Mouse (Mus musculus): ENCODE data around the gene Phf1. TPM values are rescaled to one million over a fixed set of nuclear protein-coding genes. Genes with fewer than 3 reads are reported as not detected.

Gene Phf1
- polyA plus RNA-seq, 1 experiment from 2014 or later: 8.7 TPM

DNA sequence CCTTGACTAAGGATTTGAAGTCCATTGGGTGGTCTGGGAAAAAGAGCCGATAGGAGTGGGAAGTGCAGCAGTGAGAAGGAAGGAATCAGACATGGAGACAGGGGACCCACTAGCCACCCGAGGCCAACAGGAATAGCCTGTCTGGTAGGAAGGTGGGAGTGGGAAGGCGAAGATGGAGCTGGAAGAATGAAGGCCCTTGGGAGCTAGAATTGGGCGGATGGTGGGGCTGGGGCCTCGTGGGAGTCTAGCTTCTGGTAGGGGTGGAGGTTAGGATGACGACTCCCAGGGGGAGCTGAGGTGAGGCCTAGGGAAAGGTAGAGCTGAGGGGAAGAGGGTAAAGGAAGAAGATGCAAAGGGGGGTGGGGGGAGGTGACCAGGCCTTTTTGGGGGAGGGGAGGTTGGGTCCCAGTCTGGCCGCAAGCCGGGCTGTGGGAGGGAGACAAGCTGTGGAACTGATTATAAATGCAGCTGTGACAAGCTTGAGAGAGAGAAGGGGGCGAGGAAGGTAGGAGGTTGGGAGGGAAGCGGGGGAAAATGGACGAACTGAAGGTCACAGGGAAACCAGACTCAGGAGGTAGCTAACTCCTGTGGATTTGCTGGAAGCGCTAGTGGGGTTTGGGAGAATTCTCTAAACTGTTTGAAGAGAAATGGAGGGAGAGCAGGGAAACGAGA lies 13.1 kb downstream of the Phf1 start:
- H3K4me1 ChIP-seq: peaks cover 46% of the 10 kb centered on the region
- H3K27me3 ChIP-seq: no peaks in the 10 kb centered on the region
- H3K36me3 ChIP-seq: no peaks in the 10 kb centered on the region
- H3K4me2 ChIP-seq: peak overlapping the region; percentile 87
- peak overlapping the region; percentile 46 for H3K4me3 ChIP-seq
- H3K9me3 ChIP-seq: no peaks in the 10 kb centered on the region
- H3K27ac ChIP-seq: peak overlapping the region; percentile 62
- WGBS: 34% methylated on average over 13 of the region's 13 CpGs
- ATAC-seq (ENCODE audit: borderline replicate concordance, extremely low read depth, low FRiP score, low TSS enrichment): no peak
- peak overlapping the region; percentile 63 for H3K9ac ChIP-seq

DNA sequence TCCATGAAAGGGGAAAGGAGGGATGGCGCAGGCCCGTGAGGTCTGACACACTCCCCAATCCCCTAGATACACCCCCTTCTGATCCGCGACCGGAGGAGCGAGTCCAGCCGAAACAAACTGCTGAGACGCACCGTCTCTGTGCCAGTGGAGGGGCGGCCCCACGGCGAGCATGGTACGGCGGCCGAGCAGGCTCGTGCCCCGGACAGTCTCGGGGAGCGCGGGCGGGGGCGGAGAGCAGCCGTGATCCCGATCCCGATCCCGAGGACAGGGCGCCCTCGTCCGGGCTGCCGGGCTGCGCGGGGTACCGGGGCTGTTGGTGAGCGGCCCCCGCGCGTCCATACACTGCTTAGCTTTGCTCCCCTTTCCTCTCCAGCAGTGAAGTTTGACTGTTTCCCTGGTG lies 13.7 kb downstream of the Phf1 start:
- Histone ChIP-seq H3K4me3 (peak overlapping the region; percentile 46), H3K9me3 (no peaks in the 10 kb centered on the region), H3K9ac (peak overlapping the region; percentile 63), H3K27ac (peak overlapping the region; percentile 62), H3K4me1 (peaks cover 51% of the 10 kb centered on the region), H3K27me3 (no peaks in the 10 kb centered on the region), H3K4me2 (peak overlapping the region; percentile 87), H3K36me3 (no peaks in the 10 kb centered on the region)
- WGBS: 2% methylated on average over 37 of the region's 37 CpGs
- peak; percentile 44 for ATAC-seq (ENCODE audit: borderline replicate concordance, extremely low read depth, low FRiP score, low TSS enrichment)

DNA sequence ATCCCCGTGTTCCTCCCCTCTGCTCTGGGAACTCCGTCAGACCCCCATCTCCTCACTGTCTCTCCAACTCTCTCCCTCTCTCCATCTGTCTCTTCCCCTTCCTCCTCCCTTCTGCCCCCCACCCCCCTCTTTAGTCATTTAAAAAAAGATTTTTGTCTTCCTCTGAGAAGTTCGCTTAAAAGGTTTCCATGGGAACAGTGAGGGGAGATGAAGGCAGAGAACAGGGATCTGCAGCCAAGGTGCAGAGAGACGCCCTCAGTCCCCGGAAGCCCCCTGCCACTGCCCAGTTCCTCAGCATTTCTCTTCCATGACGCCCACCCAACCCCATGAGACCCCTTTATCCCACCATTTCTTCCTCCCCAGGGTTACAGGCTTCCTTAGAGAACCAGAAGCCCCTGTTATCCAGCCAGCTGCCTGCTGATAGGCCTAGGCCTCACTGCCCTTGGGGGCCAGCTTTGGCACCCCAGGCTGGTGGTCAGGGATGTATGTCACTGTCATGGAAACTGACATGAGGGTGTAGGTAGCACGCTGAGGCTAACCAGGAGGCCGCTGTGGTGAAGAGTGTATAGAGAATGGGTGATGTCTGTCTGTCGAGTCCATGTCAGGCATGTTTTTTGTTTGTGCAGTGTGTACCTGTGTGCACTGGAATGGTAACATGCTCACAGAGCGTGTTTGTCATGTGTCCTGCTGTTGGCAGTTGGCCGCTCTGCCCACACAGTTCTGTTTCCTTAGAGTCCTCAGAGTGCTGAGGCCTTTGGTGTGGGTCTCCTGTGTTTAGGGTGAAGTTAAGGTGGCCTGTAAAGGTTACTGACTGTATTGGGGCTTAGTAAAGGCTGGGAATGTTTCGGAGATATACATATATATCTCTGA lies 14.6 kb downstream of the Phf1 start:
- Histone ChIP-seq H3K9me3 (no peaks in the 10 kb centered on the region), H3K36me3 (no peaks in the 10 kb centered on the region), H3K4me1 (peaks cover 60% of the 10 kb centered on the region), H3K27ac (peak overlapping the region; percentile 62; the same call in 1 of the 2 replicates), H3K4me2 (peak overlapping the region; percentile 87), H3K9ac (peak overlapping the region; percentile 63; the same call in 1 of the 2 replicates), H3K27me3 (no peaks in the 10 kb centered on the region), H3K4me3 (peak overlapping the region; percentile 46; the same call in 1 of the 2 replicates)
- ATAC-seq (ENCODE audit: borderline replicate concordance, extremely low read depth, low FRiP score, low TSS enrichment): no peak
- WGBS: 52% methylated on average over 12 of the region's 12 CpGs

DNA sequence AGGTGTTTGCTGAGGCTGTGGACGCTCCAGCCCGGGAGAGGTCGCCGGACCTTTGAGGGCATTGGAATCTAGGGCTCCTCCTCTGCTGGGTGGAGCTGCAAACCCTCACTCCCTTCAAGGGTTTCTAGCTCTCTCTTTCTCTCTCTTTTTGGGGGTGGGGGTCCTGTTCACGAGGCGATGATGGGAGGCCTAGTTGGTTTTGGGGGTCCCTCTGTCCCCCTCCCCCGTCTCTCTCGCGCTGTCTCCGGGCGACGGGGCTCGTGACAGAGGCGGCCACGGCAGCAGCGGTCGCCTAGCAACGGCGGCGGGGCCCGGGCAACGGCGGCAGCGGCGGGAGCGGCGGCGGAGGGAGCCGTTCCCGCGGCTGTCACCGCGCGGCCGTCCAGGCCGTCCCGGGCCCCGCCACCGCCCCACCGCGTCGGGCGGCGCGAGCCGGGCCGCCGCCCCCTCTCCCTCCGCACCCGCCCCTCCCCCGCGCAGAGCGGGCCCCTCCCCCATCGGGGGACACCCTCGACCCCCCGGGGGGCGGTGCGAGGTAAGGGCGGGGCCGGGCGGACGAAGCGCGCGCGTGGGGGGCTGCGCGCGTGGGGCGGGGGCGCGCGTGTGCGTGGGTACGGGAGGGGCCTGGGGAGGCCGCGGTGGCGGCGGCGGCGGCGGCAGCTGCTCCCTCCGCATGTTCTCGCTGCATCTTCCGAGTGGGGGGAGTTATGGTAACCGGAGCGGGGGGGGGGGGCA lies 15.6 kb downstream of the Phf1 start:
- WGBS: under 1% methylated on average over 51 of the region's 87 CpGs
- no peak for ATAC-seq (ENCODE audit: borderline replicate concordance, extremely low read depth, low FRiP score, low TSS enrichment)
- Histone ChIP-seq H3K36me3 (no peaks in the 10 kb centered on the region), H3K9ac (peak overlapping the region; percentile 64), H3K4me2 (peak overlapping the region; percentile 98), H3K27ac (peak overlapping the region; percentile 75), H3K4me1 (peaks cover 70% of the 10 kb centered on the region), H3K27me3 (0 out of 2 replicates have a peak, but pooled peaks cover 4% of the 10 kb centered on the region), H3K4me3 (peak overlapping the region; percentile 79), H3K9me3 (no peaks in the 10 kb centered on the region)

DNA sequence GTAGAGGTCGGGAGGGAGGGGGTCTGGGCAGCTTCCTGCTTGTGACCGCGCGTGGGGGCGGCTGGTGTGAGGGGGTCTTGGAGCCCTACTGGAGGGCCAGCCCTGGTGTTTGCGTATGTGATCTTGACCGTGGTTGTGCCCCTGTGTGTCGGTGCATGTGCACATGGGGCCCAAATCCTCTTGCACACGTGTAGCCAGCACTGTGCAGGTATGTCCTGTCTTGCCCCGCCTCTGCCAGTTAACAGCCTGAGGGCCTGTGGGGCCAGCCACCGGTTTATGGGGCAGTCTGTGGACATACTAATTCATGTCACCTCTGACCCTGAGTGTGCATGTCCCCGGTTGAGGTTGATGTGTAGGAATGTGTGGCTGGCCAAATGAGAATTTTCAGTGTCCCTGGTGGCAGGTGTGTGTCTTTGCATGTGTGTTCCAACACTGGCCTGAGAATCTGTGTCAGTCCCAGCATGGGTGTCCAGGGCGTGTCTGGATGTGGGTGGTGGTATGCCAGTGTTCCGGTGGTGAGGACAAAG lies 16.3 kb downstream of the Phf1 start:
- Histone ChIP-seq H3K9ac (peak overlapping the region; percentile 64), H3K9me3 (no peaks in the 10 kb centered on the region), H3K4me3 (peak overlapping the region; percentile 79), H3K4me1 (peaks cover 76% of the 10 kb centered on the region), H3K36me3 (no peaks in the 10 kb centered on the region), H3K4me2 (peak overlapping the region; percentile 98), H3K27ac (peak overlapping the region; percentile 75), H3K27me3 (0 out of 2 replicates have a peak, but pooled peaks cover 4% of the 10 kb centered on the region)
- WGBS: 8% methylated on average over 13 of the region's 14 CpGs
- no peak for ATAC-seq (ENCODE audit: borderline replicate concordance, extremely low read depth, low FRiP score, low TSS enrichment)

DNA sequence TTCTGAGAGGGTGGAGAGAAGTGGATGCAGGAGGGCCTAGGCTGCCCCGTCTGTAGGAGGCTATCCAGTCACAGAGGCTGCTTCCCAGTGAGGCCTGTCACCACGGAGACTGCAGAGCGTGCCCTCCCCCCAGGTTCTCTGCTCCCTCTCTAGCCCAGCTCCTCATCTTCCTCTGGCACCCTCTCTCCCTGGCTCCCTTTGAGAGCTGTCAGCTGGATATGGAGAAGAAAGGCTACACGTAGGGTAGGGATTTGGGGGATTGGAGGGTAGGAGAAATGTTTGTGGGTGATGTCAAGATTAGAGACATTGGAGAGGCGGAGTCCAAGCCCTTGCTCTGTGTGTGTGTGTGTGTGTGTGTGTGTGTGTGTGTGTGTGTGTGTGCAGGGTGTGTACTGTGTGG lies 17.0 kb downstream of the Phf1 start:
- 43% methylated on average over 5 of the region's 5 CpGs for WGBS
- no peak for ATAC-seq (ENCODE audit: borderline replicate concordance, extremely low read depth, low FRiP score, low TSS enrichment)
- H3K4me2 ChIP-seq: peak overlapping the region; percentile 98
- H3K27ac ChIP-seq: peak overlapping the region; percentile 75; the same call in 1 of the 2 replicates
- H3K36me3 ChIP-seq: peaks cover 2% of the 10 kb centered on the region; the same call in 1 of the 2 replicates
- peak overlapping the region; percentile 79; the same call in 1 of the 2 replicates for H3K4me3 ChIP-seq
- 0 out of 2 replicates have a peak, but pooled peaks cover 4% of the 10 kb centered on the region for H3K27me3 ChIP-seq
- no peak overlapping the region; the same call in 1 of the 2 replicates for H3K9ac ChIP-seq
- H3K4me1 ChIP-seq: peaks cover 76% of the 10 kb centered on the region
- H3K9me3 ChIP-seq: no peaks in the 10 kb centered on the region

DNA sequence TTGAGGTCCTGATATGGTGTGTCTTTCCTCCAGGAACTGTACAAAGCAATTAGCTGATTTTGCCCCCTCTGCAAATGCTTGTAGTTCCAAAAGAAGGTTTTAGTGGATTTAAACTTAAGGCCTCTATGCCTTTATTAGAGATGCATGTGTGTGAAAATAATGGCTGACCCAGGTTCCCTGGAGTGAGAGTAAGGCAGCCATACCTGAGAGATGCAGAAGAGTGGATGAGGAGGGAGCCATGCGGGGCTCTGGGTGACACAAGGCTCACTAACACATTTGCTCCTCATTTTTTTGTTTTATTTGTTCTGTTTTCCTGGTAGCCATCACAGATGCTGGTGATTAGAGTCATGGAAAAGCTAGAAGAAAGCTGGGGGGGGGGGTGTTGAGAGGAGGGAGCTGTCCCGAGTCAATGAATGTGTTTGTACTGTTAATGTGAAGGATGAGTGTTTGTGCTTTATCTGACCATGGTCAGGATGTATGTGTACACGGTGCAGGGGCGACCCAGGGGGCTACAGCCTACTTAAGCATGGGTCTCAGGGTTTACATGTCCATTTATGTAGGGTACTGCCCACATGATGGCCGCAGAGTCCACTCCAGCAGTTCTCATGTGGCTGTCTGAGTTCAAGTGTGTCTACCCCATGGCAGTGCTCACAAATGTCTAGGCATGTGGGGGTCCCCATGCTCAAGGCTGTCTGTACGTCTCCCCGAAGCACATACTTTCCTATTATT lies 17.9 kb downstream of the Phf1 start:
- WGBS: 17% methylated on average over 7 of the region's 7 CpGs
- Histone ChIP-seq H3K9ac (peak overlapping the region; percentile 33), H3K27ac (peak overlapping the region; percentile 46), H3K36me3 (peaks cover 9% of the 10 kb centered on the region), H3K4me3 (peak overlapping the region; percentile 40), H3K27me3 (0 out of 2 replicates have a peak, but pooled peaks cover 4% of the 10 kb centered on the region), H3K4me1 (peaks cover 76% of the 10 kb centered on the region), H3K4me2 (peak overlapping the region; percentile 76), H3K9me3 (no peaks in the 10 kb centered on the region)
- ATAC-seq (ENCODE audit: borderline replicate concordance, extremely low read depth, low FRiP score, low TSS enrichment): no peak

DNA sequence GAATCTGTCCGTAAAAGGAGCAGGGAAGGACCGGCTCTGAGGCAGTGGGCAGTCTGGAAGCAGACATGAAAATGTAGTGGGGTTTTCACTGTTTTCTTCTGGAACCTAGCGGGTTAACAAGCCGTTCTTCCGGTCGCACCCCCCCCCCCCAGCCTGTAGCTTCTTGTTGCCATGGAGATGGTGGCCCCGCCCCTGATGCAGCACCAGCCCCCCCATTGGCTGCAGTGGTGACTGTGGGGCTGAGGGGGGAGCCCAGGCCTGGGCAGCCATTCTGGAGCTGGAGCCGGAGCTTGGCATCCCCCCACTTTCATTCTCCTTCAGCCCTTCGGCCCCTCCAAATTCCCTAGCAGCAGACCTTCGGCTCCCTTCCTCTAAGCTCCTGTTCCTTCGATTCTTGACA lies 18.6 kb downstream of the Phf1 start:
- peak overlapping the region; percentile 76 for H3K4me2 ChIP-seq
- 1% methylated on average over 11 of the region's 11 CpGs for WGBS
- H3K4me1 ChIP-seq: peaks cover 69% of the 10 kb centered on the region
- H3K4me3 ChIP-seq: peak overlapping the region; percentile 40
- peak overlapping the region; percentile 46 for H3K27ac ChIP-seq
- peaks cover 11% of the 10 kb centered on the region for H3K36me3 ChIP-seq
- H3K9me3 ChIP-seq: no peaks in the 10 kb centered on the region
- H3K27me3 ChIP-seq: 0 out of 2 replicates have a peak, but pooled peaks cover 4% of the 10 kb centered on the region
- peak overlapping the region; percentile 33 for H3K9ac ChIP-seq
- ATAC-seq (ENCODE audit: borderline replicate concordance, extremely low read depth, low FRiP score, low TSS enrichment): peak; percentile 62; the same call in 1 of the 2 replicates

DNA sequence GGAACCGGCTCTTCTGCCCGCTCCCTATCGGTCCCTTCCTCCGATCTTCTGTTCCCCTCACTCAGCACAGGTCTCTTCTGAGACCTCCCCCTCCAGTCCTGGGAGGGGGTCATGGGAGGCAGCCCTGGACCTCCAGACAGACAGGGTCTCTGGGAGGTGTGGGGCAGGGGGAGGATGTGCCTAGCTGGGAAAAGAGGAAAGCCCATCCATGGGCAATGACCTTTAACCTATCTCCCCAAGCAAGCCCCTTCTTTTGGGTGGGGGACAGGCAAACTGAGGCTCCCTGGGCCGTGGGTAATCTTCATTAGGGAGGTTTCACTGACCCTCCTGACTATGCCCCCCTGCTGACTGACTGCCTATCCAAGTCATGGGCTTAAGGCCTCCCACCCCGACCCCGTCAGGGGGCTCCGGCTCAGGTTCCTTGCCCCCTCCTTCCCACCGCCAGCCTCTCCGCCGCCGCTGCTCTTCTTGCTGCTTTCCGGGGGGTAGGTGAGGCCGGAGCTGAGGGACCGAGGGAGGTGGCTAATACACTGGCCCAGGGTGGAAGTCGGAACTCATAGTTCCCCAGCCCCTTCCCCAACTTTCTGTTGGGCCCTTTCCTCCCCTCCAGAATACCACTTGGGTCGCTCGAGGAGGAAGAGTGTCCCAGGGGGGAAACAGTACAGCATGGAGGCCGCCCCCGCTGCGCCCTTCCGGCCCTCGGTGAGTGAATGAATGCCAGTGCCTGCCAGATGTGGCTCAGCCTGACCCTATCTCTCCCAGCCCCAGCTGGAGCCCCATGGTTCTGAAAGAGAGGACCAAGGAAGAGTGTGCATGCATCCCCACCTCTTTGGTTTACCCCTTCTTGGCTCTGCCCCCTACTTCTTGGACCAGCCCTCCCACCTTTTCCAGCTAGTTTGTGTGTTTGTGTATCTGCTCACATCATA lies 19.4 kb downstream of the Phf1 start:
- Histone ChIP-seq H3K27me3 (0 out of 2 replicates have a peak, but pooled peaks cover 4% of the 10 kb centered on the region), H3K4me3 (peak overlapping the region; percentile 40), H3K27ac (0 out of 2 replicates have a peak overlapping the region, but pooled peaks have one; percentile 24), H3K9me3 (no peaks in the 10 kb centered on the region), H3K9ac (peak overlapping the region; percentile 29), H3K4me1 (peaks cover 61% of the 10 kb centered on the region), H3K36me3 (peaks cover 18% of the 10 kb centered on the region), H3K4me2 (peak overlapping the region; percentile 76)
- 10% methylated on average over 22 of the region's 23 CpGs for WGBS
- ATAC-seq (ENCODE audit: borderline replicate concordance, extremely low read depth, low FRiP score, low TSS enrichment): peak; percentile 48; the same call in 1 of the 2 replicates

DNA sequence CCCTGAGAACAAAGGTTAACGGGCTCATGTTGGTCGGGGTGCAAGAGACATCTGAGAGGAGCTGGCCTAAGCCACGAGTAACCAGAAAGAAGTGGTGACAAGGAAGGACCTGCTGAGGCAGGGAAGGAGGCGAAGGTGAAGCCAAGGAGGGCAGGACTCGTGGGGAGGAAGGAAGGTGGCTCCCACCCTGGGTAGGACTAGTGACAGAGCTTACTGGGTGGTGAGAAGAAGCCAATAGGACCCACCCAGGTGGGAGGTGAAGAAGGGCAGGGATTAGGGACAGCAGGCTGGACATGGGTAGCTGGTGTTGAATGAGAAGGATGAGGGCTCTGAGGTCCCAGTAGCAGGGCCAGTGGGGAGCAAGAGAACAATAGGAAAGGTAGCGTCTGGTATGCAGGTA lies 20.3 kb downstream of the Phf1 start:
- Histone ChIP-seq H3K4me3 (no peak overlapping the region), H3K9me3 (no peaks in the 10 kb centered on the region), H3K27me3 (0 out of 2 replicates have a peak, but pooled peaks cover 4% of the 10 kb centered on the region), H3K4me1 (peaks cover 54% of the 10 kb centered on the region), H3K4me2 (peak overlapping the region; percentile 76; the same call in 1 of the 2 replicates), H3K9ac (no peak overlapping the region; the same call in 1 of the 2 replicates), H3K36me3 (peaks cover 28% of the 10 kb centered on the region), H3K27ac (no peak overlapping the region)
- ATAC-seq (ENCODE audit: borderline replicate concordance, extremely low read depth, low FRiP score, low TSS enrichment): no peak
- 36% methylated on average over 6 of the region's 6 CpGs for WGBS

Measured in lung, embryonic 15.5 days (tissue).